Mouse (Mus musculus) CD4-positive naive resting alpha-beta T cell, adult 57 days (primary cell): Measurements from ENCODE around the gene Gm6268. TPM values are rescaled to one million over a fixed set of nuclear protein-coding genes. Genes with fewer than 3 reads are reported as not detected.

Experiments used
- total RNA-seq: library from RNA; stranded (reverse); gene quantifications from one replicate; pipeline ENCODE4 v1.2.4, GENCODE M21; 2023

Gene Gm6268
- not detected for total RNA-seq

DNA sequence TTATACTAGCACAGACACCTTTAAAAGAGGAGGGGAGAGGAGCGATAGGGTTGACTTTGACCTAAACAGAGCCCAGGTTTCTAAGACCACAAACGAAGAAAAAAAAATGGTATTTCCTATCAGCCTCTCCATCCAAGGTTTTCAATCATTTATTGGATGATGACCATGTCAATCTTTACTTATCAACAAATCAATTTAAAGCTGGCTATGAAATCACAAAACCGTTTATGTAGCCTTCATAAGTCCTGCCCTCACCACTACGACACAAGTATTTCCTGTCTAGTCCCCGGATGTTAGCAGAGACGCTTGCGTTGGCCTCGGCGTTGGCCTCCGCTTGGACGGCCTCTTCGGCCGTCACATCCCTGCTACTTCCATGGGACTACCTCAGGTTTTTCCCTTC is at the start of gene Gm6268:
Gene Gm6268 (plus strand): TSS at position 301 of the 400 bp plus-strand sequence.

Other genes starting within 250 kb of the Gm6268 start
- gene Zcchc12, start 205.4 kb upstream of the Gm6268 start, total RNA-seq: 2.9 TPM
- gene Lonrf3, start 72.9 kb upstream of the Gm6268 start, total RNA-seq: 4.8 TPM
- gene Gm14569, start 90.5 kb downstream of the Gm6268 start, total RNA-seq: not detected
- 54.6 TPM for gene Pgrmc1, start 196.9 kb downstream of the Gm6268 start, total RNA-seq
- 3.8 TPM for gene Akap17b, start 244.1 kb downstream of the Gm6268 start, total RNA-seq